Mouse (Mus musculus) midbrain, embryonic 11.5 days (tissue): ENCODE data around the gene Tcf25. TPM values are rescaled to one million over a fixed set of nuclear protein-coding genes. Genes with fewer than 3 reads are reported as not detected.
"Not testable (repeated sequence)": the region's sequence is repeated elsewhere in the genome, so short reads cannot be mapped to it uniquely, and the experiment has no call there.

Experiments
- ATAC-seq: fragments of 200-750 bp; cut with Nextera tagmentation; 2 replicates; pipeline ENCODE4 v1.8.0; 2017; ENCODE audit warnings: moderate TSS enrichment, moderate library complexity; ENCODE audit not compliant: low FRiP score
- DNase-seq: peaks from one replicate; pipeline ENCODE4 v3.0.0; 2015; ENCODE audit warnings: low spot score; ENCODE audit errors: missing footprints
- H3K27ac ChIP-seq: fragments of 300-500 bp; sonication (generic); 2 replicates; pipeline ENCODE4 v1.5.1; 2014; ENCODE audit warnings: low read depth, low read length
- H3K27me3 ChIP-seq: fragments of 300-500 bp; sonication (generic); 2 replicates; pipeline ENCODE4 v1.6.1; 2014; ENCODE audit warnings: mild to moderate bottlenecking, low read length, moderate library complexity, mixed read lengths; ENCODE audit not compliant: control insufficient read depth, insufficient read depth
- H3K36me3 ChIP-seq: fragments of 300-500 bp; sonication (generic); 2 replicates; pipeline ENCODE4 v1.6.1; 2014; ENCODE audit warnings: mild to moderate bottlenecking, low read length, moderate library complexity, mixed read lengths; ENCODE audit not compliant: control insufficient read depth, insufficient read depth
- H3K4me1 ChIP-seq: fragments of 300-500 bp; sonication (generic); 2 replicates; pipeline ENCODE4 v1.6.1; 2014; ENCODE audit warnings: low read length; ENCODE audit not compliant: control insufficient read depth, insufficient read depth
- H3K4me2 ChIP-seq: fragments of 300-500 bp; sonication (generic); 2 replicates; pipeline ENCODE4 v1.6.1; 2014; ENCODE audit warnings: mild to moderate bottlenecking, moderate library complexity
- H3K4me3 ChIP-seq: fragments of 300-500 bp; sonication (generic); 2 replicates; pipeline ENCODE4 v1.5.1; 2014; ENCODE audit warnings: low read depth, low read length
- H3K9ac ChIP-seq: fragments of 300-500 bp; sonication (generic); 2 replicates; pipeline ENCODE4 v1.6.1; 2014; ENCODE audit warnings: low read length
- H3K9me3 ChIP-seq: fragments of 300-500 bp; sonication (generic); 2 replicates; pipeline ENCODE4 v1.6.1; 2016; ENCODE audit warnings: low read length; ENCODE audit not compliant: control insufficient read depth
- WGBS: fragments of 180-500 bp; shearing (Covaris S2); extraction: QIAGEN DNeasy Blood & Tissue Kit; methylation state at CpG from one replicate; pipeline ENCODE4 v1.1.7; 2014; 5-methylcytosine and 5-hydroxymethylcytosine counted together
- polyA plus RNA-seq: library from polyadenylated mRNA; unstranded; fragments of >200 nt; fragmentation: Nextera tagmentation; extraction: Ambion mirVana; gene quantifications from 2 replicates; pipeline ENCODE4 v1.2.1, GENCODE M21; 2014

Gene Tcf25
- polyA plus RNA-seq, 1 experiment from 2014 or later, result 181 TPM

DNA sequence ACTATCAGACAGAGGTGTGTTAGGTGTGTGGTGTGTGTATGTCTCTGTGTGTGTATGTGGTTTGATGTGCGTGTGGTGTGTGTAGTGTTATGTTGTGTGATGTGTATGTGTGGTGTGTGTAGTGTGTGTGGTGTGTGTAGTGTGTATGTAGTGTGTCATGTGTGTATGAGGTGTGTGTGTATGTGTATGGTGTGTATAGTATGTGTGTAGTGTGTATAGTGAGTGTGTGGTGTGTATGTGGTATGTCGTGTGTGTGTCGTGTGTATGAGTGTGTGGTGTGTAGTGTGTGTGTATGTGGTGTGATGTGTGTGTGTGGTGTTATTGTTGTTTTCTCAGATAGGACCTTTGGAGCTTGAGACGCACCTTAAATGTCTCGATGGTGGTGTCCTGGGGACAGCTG is 68.8 kb downstream of the Tcf25 start:
- Histone ChIP-seq H3K4me2 (peak overlapping the region; percentile 59; the same call in 1 of the 2 replicates), H3K27ac (no peak overlapping the region), H3K9ac (no peak overlapping the region), H3K27me3 (no peaks in the 10 kb centered on the region), H3K9me3 (no peaks in the 10 kb centered on the region), H3K36me3 (no peaks in the 10 kb centered on the region), H3K4me3 (no peak overlapping the region), H3K4me1 (peaks cover 3% of the 10 kb centered on the region; the same call in 1 of the 2 replicates)
- 84% methylated on average over 5 of the region's 5 CpGs for WGBS
- ATAC-seq (peak; percentile 43; the same call in 1 of the 2 replicates), DNase-seq (no peak)

DNA sequence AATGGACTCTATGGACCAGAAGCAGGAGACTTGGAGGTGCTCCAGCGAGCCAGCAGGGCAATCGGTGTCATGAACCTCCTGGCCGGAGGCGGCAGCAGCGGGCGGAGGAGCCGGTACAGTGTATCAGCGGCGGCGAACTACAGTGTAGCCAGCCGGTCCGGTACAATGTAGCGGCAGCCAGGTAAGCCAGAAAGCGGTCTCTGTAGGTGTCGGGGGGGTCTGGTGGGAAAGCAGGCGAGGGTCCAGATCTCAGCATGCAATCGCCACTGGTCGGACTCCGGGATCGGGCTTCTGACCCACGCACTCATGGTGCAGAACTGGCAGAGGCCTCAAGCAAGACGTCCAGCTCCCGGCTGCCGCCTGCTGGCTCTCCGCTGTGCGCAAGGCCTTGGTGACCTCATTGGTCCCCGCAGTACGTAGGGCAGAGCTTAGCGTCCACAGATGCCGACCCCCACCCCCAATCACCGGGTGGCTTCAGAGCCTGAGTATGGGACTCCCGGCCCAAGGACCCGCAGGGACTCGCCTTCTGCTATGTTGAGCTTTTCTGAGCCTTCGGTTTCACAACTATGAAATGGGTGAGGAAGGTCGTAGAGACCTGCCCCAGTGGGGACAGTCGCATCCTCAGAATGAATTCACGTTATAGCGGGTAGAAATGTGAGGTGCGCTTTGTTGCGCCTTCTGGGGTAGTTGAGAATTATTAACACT is 69.5 kb downstream of the Tcf25 start:
- Histone ChIP-seq H3K27ac (0 out of 2 replicates have a peak overlapping the region, but pooled peaks have one; percentile 45), H3K4me1 (peaks cover 3% of the 10 kb centered on the region; the same call in 1 of the 2 replicates), H3K4me2 (peak overlapping the region; percentile 59), H3K27me3 (no peaks in the 10 kb centered on the region), H3K4me3 (peak overlapping the region; percentile 62), H3K9ac (peak overlapping the region; percentile 85), H3K9me3 (no peaks in the 10 kb centered on the region), H3K36me3 (no peaks in the 10 kb centered on the region)
- ATAC-seq, result peak; percentile 96
- peak; percentile 100 for DNase-seq
- WGBS, result 2% methylated on average over 41 of the region's 41 CpGs

DNA sequence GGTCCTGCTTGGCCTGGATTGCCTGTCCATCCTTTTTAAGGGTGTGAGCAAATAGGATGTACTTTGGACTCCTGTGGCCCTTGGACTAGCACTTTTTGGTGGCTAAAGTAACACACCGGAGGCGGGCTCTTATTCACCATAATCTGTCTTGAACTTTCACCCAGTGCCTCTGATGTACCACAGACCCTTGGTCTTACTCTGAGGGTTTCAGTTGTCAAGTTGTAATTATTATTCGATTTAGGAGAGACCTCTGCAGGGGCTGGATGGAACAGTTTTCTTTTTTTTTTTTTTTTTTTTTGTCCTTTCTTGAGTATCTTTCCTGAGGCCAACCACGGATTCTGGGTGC is 70.0 kb downstream of the Tcf25 start:
- Histone ChIP-seq H3K4me1 (peaks cover 3% of the 10 kb centered on the region; the same call in 1 of the 2 replicates), H3K4me3 (peak overlapping the region; percentile 62), H3K9me3 (no peaks in the 10 kb centered on the region), H3K36me3 (no peaks in the 10 kb centered on the region), H3K9ac (peak overlapping the region; percentile 85), H3K4me2 (peak overlapping the region; percentile 59), H3K27ac (no peak overlapping the region), H3K27me3 (no peaks in the 10 kb centered on the region)
- DNase-seq (no peak), ATAC-seq (no peak)
- 31% methylated on average over 4 of the region's 4 CpGs for WGBS

DNA sequence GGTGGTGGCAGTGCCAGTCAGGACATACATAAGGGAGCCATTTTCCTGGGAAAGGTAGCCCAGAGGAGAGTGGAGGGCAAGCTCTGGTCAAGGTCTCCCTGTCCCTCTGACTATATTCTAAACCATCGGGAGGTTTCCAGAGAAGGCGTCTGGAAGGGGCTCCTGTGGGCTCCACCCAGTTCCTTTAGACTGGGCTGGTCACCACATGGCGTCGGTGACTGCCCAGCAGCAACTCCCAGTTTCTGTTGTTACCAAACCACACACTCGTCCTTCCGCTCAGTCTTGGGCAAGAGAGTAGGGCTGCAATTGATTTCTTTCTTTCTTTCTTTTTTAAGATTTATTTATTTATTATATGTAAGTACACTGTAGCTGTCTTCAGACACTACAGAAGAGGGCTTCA is 70.6 kb downstream of the Tcf25 start:
- Histone ChIP-seq H3K27ac (no peak overlapping the region), H3K9ac (no peak overlapping the region), H3K4me3 (no peak overlapping the region; the same call in 1 of the 2 replicates), H3K36me3 (no peaks in the 10 kb centered on the region), H3K4me1 (peaks cover 3% of the 10 kb centered on the region; the same call in 1 of the 2 replicates), H3K27me3 (no peaks in the 10 kb centered on the region), H3K4me2 (no peak overlapping the region), H3K9me3 (no peaks in the 10 kb centered on the region)
- no peak for DNase-seq
- no peak for ATAC-seq
- WGBS, result 92% methylated on average over 6 of the region's 6 CpGs

DNA sequence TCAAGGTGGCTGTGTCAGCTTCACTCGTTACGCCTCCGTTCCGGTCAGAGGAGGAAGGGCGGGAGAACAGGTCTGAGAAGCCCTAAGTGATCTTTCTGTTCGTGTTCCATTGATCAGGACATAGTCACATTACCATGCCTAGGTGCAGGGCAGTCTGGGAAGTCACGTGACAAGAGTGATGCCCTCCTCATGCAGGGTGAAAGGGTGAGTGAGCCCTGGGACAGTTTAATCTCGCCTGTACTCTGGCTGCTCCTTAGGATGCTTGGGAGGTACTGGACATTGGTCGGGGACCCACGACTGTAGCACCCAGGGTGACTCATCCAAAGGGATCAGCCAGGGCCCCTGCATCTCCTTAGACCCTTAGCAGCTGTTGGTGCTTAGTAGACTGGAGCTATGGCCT is 72.4 kb downstream of the Tcf25 start:
- Histone ChIP-seq H3K27me3 (no peaks in the 10 kb centered on the region), H3K4me2 (no peak overlapping the region), H3K4me1 (peaks cover 3% of the 10 kb centered on the region; the same call in 1 of the 2 replicates), H3K36me3 (no peaks in the 10 kb centered on the region), H3K9ac (no peak overlapping the region), H3K9me3 (no peaks in the 10 kb centered on the region), H3K4me3 (no peak overlapping the region), H3K27ac (no peak overlapping the region)
- DNase-seq (no peak), ATAC-seq (no peak)
- WGBS, result 88% methylated on average over 10 of the region's 10 CpGs

DNA sequence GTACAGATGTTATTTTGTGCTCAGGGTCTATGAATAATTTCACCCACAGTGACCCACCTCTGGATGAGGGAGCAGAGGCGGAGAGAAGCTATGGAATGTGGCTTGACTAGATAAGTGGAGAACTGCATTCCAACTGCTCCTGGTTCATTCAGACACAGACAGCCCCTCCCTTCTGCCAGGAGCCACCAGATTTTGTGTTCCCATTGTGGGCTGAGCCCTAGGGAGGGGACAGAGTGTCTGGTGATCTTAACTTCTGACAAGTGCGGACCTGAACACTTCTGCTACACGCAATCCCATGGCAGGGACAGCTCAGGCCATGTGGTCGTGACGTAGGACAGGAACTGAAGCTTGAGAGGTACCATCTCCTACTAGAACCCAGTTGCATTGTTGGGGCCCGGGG is 73.2 kb downstream of the Tcf25 start:
- peaks cover 3% of the 10 kb centered on the region; the same call in 1 of the 2 replicates for H3K4me1 ChIP-seq
- no peaks in the 10 kb centered on the region for H3K27me3 ChIP-seq
- ATAC-seq (no peak), DNase-seq (no peak)
- no peaks in the 10 kb centered on the region for H3K9me3 ChIP-seq
- no peak overlapping the region for H3K9ac ChIP-seq
- H3K4me3 ChIP-seq, result no peak overlapping the region
- H3K36me3 ChIP-seq, result no peaks in the 10 kb centered on the region
- no peak overlapping the region for H3K27ac ChIP-seq
- WGBS, result 92% methylated on average over 6 of the region's 6 CpGs
- no peak overlapping the region for H3K4me2 ChIP-seq

DNA sequence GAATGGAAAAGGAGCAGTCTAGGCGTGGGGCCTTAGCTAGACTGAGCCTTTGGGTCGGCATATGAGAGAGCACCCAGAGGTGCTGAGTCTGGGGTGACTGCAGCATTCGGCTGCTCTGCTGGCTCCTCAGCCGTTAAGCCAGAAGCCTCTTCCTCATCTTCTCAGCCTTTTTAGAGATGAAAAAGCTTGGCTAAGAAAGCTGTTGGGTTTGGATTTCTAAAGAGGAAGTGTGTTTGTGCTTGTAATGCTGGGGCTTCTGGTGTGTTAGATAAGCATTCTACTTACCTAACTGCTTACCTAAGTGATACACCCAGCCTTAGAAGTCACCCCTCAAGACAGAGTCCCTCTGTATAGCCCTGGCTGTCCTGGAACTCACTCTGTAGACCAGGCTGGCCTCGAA is 77.2 kb downstream of the Tcf25 start:
- H3K4me1 ChIP-seq, result no peaks in the 10 kb centered on the region
- no peaks in the 10 kb centered on the region for H3K27me3 ChIP-seq
- DNase-seq, result no peak
- H3K36me3 ChIP-seq, result peaks cover 10% of the 10 kb centered on the region
- WGBS, result 95% methylated on average over 5 of the region's 5 CpGs
- H3K4me2 ChIP-seq, result no peak overlapping the region
- H3K9me3 ChIP-seq, result no peaks in the 10 kb centered on the region
- no peak overlapping the region for H3K4me3 ChIP-seq
- H3K27ac ChIP-seq, result no peak overlapping the region
- no peak for ATAC-seq
- no peak overlapping the region for H3K9ac ChIP-seq

DNA sequence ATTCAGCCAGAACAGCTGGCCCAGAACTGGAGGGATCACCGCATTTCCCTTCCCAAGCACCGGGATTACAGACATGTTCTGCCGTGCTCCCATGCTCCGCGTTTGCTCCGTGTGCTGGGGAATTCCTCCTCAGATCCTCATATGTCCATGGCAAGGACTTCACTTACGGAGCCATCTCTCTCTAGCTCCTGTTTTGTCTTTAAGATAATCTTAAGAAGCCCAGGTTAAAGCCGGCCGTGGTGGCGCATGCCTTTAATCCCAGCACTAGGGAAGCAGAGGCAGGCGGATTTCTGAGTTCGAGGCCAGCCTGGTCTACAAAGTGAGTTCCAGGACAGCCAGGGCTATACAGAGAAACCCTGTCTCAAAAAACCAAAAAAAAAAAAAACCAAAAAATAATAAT is 78.2 kb downstream of the Tcf25 start:
- not testable (repeated sequence) for H3K4me1 ChIP-seq, H3K27me3 ChIP-seq, ATAC-seq, H3K9me3 ChIP-seq, H3K36me3 ChIP-seq, H3K27ac ChIP-seq, DNase-seq, H3K4me2 ChIP-seq, H3K9ac ChIP-seq, H3K4me3 ChIP-seq
- WGBS, result 97% methylated on average over 12 of the region's 12 CpGs

DNA sequence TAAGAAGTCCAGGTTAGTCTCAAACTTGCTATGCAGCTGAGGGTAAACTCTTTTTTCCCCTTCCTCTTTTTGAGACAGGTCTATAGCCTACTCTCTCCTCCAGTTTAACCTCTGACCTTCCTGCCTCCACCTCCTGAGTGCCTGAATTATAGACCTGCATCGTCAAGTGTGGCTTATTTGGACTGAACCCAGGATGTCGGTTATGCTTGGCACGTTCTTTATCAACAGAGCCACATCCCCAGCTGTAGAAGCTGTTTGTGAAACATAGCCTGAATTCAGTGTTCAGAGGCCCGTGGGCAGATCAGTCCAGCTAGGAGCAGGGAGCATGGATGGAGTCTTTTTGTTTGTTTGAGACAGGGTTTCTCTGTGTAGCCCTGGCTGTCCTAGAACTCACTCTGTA is 78.6 kb downstream of the Tcf25 start:
- Histone ChIP-seq H3K27me3 (no peaks in the 10 kb centered on the region), H3K4me2 (no peak overlapping the region), H3K27ac (no peak overlapping the region), H3K9ac (no peak overlapping the region), H3K36me3 (peaks cover 10% of the 10 kb centered on the region), H3K9me3 (no peaks in the 10 kb centered on the region), H3K4me1 (no peaks in the 10 kb centered on the region), H3K4me3 (no peak overlapping the region)
- ATAC-seq (no peak), DNase-seq (no peak)
- WGBS, result 90% methylated on average over 4 of the region's 4 CpGs
